Mouse (Mus musculus) stomach, postnatal 0 days (tissue): ENCODE measurements around the gene Clstn1. TPM values are rescaled to one million over a fixed set of nuclear protein-coding genes. Genes with fewer than 3 reads are reported as not detected.

Source experiments
- ATAC-seq: fragments of 200-750 bp; cut with Nextera tagmentation; 2 replicates; pipeline ENCODE4 v1.8.0; 2017; ENCODE audit not compliant: low FRiP score, low TSS enrichment
- DNase-seq: peaks from one replicate; pipeline ENCODE4 v3.0.0-alpha.2; 2016; ENCODE audit warnings: low spot score
- H3K27ac ChIP-seq: fragments of 300-500 bp; sonication (generic); replicated peaks from 2 replicates; pipeline ENCODE4 v1.5.1; 2014; ENCODE audit warnings: mild to moderate bottlenecking, control low read depth
- H3K27me3 ChIP-seq: fragments of 300-500 bp; sonication (generic); 2 replicates; pipeline ENCODE4 v1.6.1; 2014; ENCODE audit warnings: low read length; ENCODE audit not compliant: control insufficient read depth, insufficient read depth
- H3K36me3 ChIP-seq: fragments of 300-500 bp; sonication (generic); 2 replicates; pipeline ENCODE4 v1.6.1; 2014; ENCODE audit warnings: low read length, mixed read lengths; ENCODE audit not compliant: control insufficient read depth, insufficient read depth
- H3K4me1 ChIP-seq: fragments of 300-500 bp; sonication (generic); replicated peaks from 2 replicates; pipeline ENCODE4 v1.6.1; 2014; ENCODE audit warnings: antibody characterized with exemption; ENCODE audit not compliant: control insufficient read depth, insufficient read depth
- H3K4me2 ChIP-seq: fragments of 300-500 bp; sonication (generic); replicated peaks from 2 replicates; pipeline ENCODE4 v1.6.1; 2014; ENCODE audit warnings: low read depth, mild to moderate bottlenecking, control low read depth, moderate library complexity
- H3K4me3 ChIP-seq: fragments of 300-500 bp; sonication (generic); 2 replicates; pipeline ENCODE4 v1.5.1; 2014; ENCODE audit warnings: low read depth, low read length, control low read depth
- H3K9ac ChIP-seq: fragments of 300-500 bp; sonication (generic); 2 replicates; pipeline ENCODE4 v1.6.1; 2014; ENCODE audit warnings: mild to moderate bottlenecking, low read length, control low read depth, mixed read lengths
- H3K9me3 ChIP-seq: fragments of 300-500 bp; sonication (generic); 2 replicates; pipeline ENCODE4 v1.6.1; 2016; ENCODE audit warnings: low read length; ENCODE audit not compliant: control insufficient read depth
- CTCF ChIP-seq: IDR thresholded peaks from 2 replicates; pipeline ENCODE4 v1.5.1; 2016; ENCODE audit warnings: antibody characterized with exemption, low read depth, mild to moderate bottlenecking, moderate library complexity
- EP300 ChIP-seq: optimal IDR thresholded peaks from 2 replicates; pipeline ENCODE3; 2016; ENCODE audit warnings: antibody characterized with exemption
- WGBS: fragments of 180-500 bp; shearing (Covaris S2); extraction: QIAGEN DNeasy Blood & Tissue Kit; methylation state at CpG from one replicate; pipeline ENCODE4 v1.1.7; 2014; 5-methylcytosine and 5-hydroxymethylcytosine counted together
- polyA plus RNA-seq: library from polyadenylated mRNA; unstranded; fragments of >200 nt; fragmentation: Nextera tagmentation; extraction: Ambion mirVana; gene quantifications from 2 replicates; pipeline ENCODE4 v1.2.1, GENCODE M21; 2015

The Clstn1 gene
- polyA plus RNA-seq, 1 experiment from 2014 or later = 28.6 TPM

DNA sequence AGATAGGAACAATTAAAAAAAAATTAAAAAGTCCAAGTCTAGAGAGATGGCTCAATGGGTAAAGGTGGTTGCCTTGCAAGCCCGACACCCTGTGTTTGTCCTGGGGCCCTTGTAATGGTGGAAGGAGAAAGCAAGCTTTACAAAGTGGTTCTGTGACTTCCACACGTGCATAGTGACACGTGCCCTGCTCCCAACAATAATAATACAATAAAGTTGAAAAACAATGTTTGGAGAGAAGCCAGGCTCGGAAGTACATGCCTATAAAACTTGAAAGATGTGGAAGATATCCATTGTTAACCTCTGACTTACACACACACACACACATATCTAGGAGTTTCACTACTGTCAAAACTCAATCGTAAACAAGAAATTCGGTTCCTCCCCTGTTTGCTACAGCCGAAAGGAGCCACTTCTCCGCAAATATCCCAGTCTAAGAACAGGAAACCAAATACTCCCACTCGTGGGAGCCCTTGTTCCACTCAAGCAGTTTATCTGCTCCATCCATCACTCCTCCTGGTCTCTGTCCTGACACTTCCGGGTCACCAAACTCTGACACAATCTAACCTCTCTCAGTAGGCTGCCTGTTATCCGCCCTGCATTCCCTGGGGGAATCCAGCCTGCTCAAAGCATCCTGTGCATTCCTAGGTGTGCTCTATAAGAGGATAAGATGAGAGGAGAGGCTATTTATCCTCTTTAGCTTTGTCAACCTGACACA is 92.9 kb downstream of the Clstn1 start:
- Histone ChIP-seq H3K27ac (no peak overlapping the region), H3K9me3 (no peaks in the 10 kb centered on the region), H3K36me3 (no peaks in the 10 kb centered on the region), H3K4me1 (no peaks in the 10 kb centered on the region), H3K27me3 (no peaks in the 10 kb centered on the region; the same call in 1 of the 2 replicates), H3K4me2 (no peak overlapping the region), H3K9ac (no peak overlapping the region), H3K4me3 (no peak overlapping the region)
- ATAC-seq = no peak
- no peak for DNase-seq
- WGBS = 55% methylated on average over 11 of the region's 11 CpGs
- no peak for TF ChIP-seq CTCF
- no peak for TF ChIP-seq EP300

- H3K4me1 ChIP-seq = no peaks in the 10 kb centered on the region
- no peak overlapping the region for H3K4me3 ChIP-seq
- H3K4me2 ChIP-seq = no peak overlapping the region
- no peak for TF ChIP-seq CTCF
- no peak for TF ChIP-seq EP300
- no peak overlapping the region for H3K27ac ChIP-seq
- no peak overlapping the region for H3K9ac ChIP-seq
- H3K36me3 ChIP-seq = no peaks in the 10 kb centered on the region
- DNase-seq = no peak
- 21% methylated on average over 7 of the region's 7 CpGs for WGBS
- ATAC-seq = no peak
- H3K9me3 ChIP-seq = no peaks in the 10 kb centered on the region
- H3K27me3 ChIP-seq = no peaks in the 10 kb centered on the region
These were observed 97.6 kb downstream of the Clstn1 start for GRCm38 (mm10) chr4:149683875-149684274.

GRCm38 (mm10) chr4:149684841-149685623 is 98.8 kb downstream of the Clstn1 start:
- ATAC-seq = no peak
- Histone ChIP-seq H3K4me3 (no peak overlapping the region), H3K27ac (no peak overlapping the region), H3K4me1 (no peaks in the 10 kb centered on the region), H3K9me3 (no peaks in the 10 kb centered on the region), H3K9ac (no peak overlapping the region), H3K36me3 (no peaks in the 10 kb centered on the region), H3K4me2 (no peak overlapping the region), H3K27me3 (no peaks in the 10 kb centered on the region)
- DNase-seq = no peak
- 68% methylated on average over 11 of the region's 11 CpGs for WGBS
- TF ChIP-seq EP300 (no peak), CTCF (no peak)

DNA sequence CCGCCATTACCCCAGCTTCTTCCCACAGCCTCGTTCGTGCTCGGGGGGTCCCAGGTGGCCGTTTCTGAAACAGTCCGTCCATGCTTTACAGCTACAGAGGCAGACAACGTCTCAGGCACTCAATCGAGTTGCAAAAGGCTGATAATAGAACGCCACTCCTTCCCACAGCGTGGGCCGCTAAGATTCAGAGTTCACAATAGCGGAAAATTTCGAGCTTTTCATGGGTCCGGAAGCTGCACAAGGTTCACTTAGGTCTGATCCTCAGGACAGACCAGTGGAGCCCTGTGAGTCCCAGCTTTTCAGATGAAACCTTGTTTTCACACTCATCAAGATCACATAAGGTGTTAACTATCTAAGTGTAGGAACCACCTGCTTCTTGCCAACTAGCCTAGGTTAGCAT is 102.6 kb downstream of the Clstn1 start:
- H3K9ac ChIP-seq = no peak overlapping the region

DNA sequence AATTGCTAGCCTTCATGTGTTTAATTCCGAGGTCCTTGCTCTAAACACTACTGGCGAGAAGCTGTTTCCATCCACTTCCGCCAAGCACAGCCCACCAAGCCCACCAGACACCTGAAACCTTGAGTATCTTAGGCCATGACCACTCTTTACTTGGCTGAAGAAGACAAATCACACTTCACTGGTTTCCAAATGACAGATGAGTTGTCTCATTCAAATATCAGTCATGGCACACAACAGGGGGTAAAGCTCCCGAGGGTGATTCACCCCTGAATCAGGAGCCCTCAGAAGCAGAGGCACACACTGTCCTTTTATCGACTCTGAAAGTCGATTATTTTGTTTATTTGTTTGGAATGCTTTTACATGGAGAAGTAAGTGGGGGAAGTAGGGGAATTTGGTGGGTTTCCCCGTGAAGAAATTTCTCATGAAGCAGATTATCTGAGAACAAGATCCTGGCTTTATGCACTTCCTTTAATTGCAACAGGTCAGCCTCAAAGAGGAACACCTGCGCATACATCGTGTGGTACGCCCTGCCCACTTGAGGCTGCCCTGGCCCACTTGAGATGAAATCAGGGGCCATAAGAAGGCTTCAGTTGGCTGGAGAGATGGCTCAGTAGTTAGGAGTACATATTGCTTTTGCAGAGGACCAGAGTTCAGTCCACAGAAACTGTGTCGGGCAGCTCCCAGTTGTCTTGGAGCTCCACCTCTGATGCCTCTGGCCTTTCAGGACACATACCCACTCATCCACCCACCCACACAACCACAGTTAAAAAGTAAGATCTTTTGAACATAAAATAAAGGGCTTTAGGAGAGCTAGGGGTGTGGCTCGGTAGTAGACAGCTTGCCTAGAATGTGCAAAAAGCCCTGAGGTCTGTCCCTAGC is 103.8 kb downstream of the Clstn1 start:
- Histone ChIP-seq H3K4me1 (no peaks in the 10 kb centered on the region), H3K4me3 (no peak overlapping the region), H3K27ac (no peak overlapping the region), H3K9ac (no peak overlapping the region), H3K9me3 (no peaks in the 10 kb centered on the region), H3K27me3 (no peaks in the 10 kb centered on the region), H3K36me3 (no peaks in the 10 kb centered on the region), H3K4me2 (no peak overlapping the region)
- ATAC-seq (no peak), DNase-seq (no peak)
- 74% methylated on average over 12 of the region's 12 CpGs for WGBS
- TF ChIP-seq EP300 = no peak
- no peak for TF ChIP-seq CTCF

More for the DNA sequence above, 102.6 kb downstream of the Clstn1 start:
- H3K27ac ChIP-seq = no peak overlapping the region
- H3K4me3 ChIP-seq = no peak overlapping the region
- 79% methylated on average over 14 of the region's 14 CpGs for WGBS
- no peaks in the 10 kb centered on the region for H3K4me1 ChIP-seq
- TF ChIP-seq EP300 = no peak
- no peak for TF ChIP-seq CTCF
- H3K9me3 ChIP-seq = no peaks in the 10 kb centered on the region
- no peak for DNase-seq
- H3K27me3 ChIP-seq = no peaks in the 10 kb centered on the region
- no peaks in the 10 kb centered on the region for H3K36me3 ChIP-seq
- H3K4me2 ChIP-seq = no peak overlapping the region
- ATAC-seq = no peak
